Mouse (Mus musculus) hindbrain, embryonic 15.5 days (tissue): Measurements from ENCODE around the gene Ifit1. TPM values are rescaled to one million over a fixed set of nuclear protein-coding genes. Genes with fewer than 3 reads are reported as not detected.
A peak's percentile ranks its signal among the peaks of the same experiment; 100 is the strongest.

Experiments
- ATAC-seq: fragments of 200-750 bp; cut with Nextera tagmentation; 2 replicates; pipeline ENCODE4 v1.8.0; 2017; ENCODE audit warnings: low read depth, moderate number of reproducible peaks, moderate TSS enrichment; ENCODE audit not compliant: low FRiP score
- H3K27ac ChIP-seq: fragments of 300-500 bp; sonication (generic); replicated peaks from 2 replicates; pipeline ENCODE4 v1.5.1; 2015; ENCODE audit warnings: mild to moderate bottlenecking, inconsistent platforms
- H3K27me3 ChIP-seq: fragments of 300-500 bp; sonication (generic); 2 replicates; pipeline ENCODE4 v1.6.1; 2015; ENCODE audit warnings: control low read depth, inconsistent platforms
- H3K36me3 ChIP-seq: fragments of 300-500 bp; sonication (generic); 2 replicates; pipeline ENCODE4 v1.6.1; 2015; ENCODE audit warnings: control low read depth, inconsistent platforms
- H3K4me1 ChIP-seq: fragments of 300-500 bp; sonication (generic); replicated peaks from 2 replicates; pipeline ENCODE4 v1.6.1; 2015; ENCODE audit warnings: control low read depth, inconsistent platforms
- H3K4me2 ChIP-seq: fragments of 300-500 bp; sonication (generic); 2 replicates; pipeline ENCODE4 v1.6.1; 2015; ENCODE audit warnings: moderate library complexity, mild to moderate bottlenecking, inconsistent platforms
- H3K4me3 ChIP-seq: fragments of 300-500 bp; sonication (generic); 2 replicates; pipeline ENCODE4 v1.5.1; 2015; ENCODE audit warnings: mild to moderate bottlenecking, inconsistent platforms
- H3K9ac ChIP-seq: fragments of 300-500 bp; sonication (generic); 2 replicates; pipeline ENCODE4 v1.6.1; 2015; ENCODE audit warnings: inconsistent platforms
- H3K9me3 ChIP-seq: fragments of 300-500 bp; sonication (generic); 2 replicates; pipeline ENCODE4 v1.6.1; 2016; ENCODE audit warnings: control low read depth, inconsistent platforms
- WGBS: fragments of 180-500 bp; shearing (Covaris S2); methylation state at CpG from one replicate; pipeline ENCODE4 v1.1.7; 2015; 5-methylcytosine and 5-hydroxymethylcytosine counted together
- polyA plus RNA-seq: library from polyadenylated mRNA; unstranded; fragments of >200 nt; fragmentation: Nextera tagmentation; extraction: Ambion mirVana; gene quantifications from 2 replicates; pipeline ENCODE4 v1.2.1, GENCODE M21; 2015

The Ifit1 gene
- polyA plus RNA-seq, 1 experiment from 2014 or later = 0.31 TPM

GRCm38 (mm10) chr19:34662067-34662507, 21.4 kb downstream of the Ifit1 start:
- ATAC-seq = peak; percentile 98
- Histone ChIP-seq H3K9ac (peak overlapping the region; percentile 25; the same call in 1 of the 2 replicates), H3K4me1 (no peaks in the 10 kb centered on the region), H3K4me2 (peak overlapping the region; percentile 53), H3K27ac (no peak overlapping the region), H3K36me3 (no peaks in the 10 kb centered on the region), H3K4me3 (peak overlapping the region; percentile 39), H3K27me3 (no peaks in the 10 kb centered on the region), H3K9me3 (no peaks in the 10 kb centered on the region)
- 20% methylated on average over 13 of the region's 13 CpGs for WGBS

DNA sequence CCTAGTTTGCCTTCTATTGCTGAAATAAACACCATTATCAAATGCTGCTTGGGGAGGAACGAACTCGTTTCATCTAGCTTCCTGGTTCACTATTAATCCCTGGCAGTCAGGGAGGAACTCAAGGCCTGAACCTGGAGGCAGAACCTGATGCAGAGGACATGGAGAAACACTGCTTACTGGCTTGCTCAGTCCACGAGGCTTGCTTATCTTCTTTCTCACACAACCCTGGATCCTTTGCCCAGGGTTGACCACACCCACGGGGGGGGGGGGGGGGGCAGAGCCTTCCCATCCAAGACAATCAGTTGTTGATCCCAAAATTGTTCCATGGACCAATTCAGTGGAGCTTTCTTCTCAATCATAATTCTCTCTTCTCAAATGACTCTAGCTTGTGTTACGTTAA, 22.1 kb downstream of the Ifit1 start:
- WGBS = 56% methylated on average over 5 of the region's 5 CpGs
- H3K27me3 ChIP-seq = no peaks in the 10 kb centered on the region
- 0 out of 2 replicates have a peak overlapping the region, but pooled peaks have one; percentile 39 for H3K4me3 ChIP-seq
- H3K27ac ChIP-seq = no peak overlapping the region
- ATAC-seq = 0 out of 2 replicates have a peak, but pooled peaks have one; percentile 40
- no peaks in the 10 kb centered on the region for H3K4me1 ChIP-seq
- H3K4me2 ChIP-seq = peak overlapping the region; percentile 53; the same call in 1 of the 2 replicates
- H3K9me3 ChIP-seq = no peaks in the 10 kb centered on the region
- no peak overlapping the region for H3K9ac ChIP-seq
- no peaks in the 10 kb centered on the region for H3K36me3 ChIP-seq

DNA sequence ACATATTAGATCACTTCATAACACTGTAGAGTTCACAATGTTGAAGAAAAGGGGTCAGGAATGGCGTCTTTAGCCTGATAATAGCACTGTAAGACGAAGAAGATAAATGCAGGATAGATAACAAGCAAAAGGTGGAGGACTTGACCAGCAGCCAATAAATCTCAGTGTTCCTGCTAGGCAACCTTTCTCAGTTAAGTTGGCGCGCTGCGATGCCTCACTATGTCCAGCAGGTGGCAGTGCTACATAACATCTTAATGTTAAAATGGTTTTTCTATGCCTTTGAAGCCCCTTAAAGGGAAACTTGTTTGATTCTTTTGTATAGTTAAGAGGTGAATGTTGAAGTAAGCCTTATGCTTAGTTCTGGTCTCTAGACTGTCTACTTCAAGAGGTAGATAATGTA, 25.5 kb downstream of the Ifit1 start:
- Histone ChIP-seq H3K27ac (no peak overlapping the region), H3K4me3 (no peak overlapping the region), H3K27me3 (no peaks in the 10 kb centered on the region), H3K4me2 (no peak overlapping the region), H3K9me3 (no peaks in the 10 kb centered on the region), H3K36me3 (no peaks in the 10 kb centered on the region), H3K9ac (no peak overlapping the region), H3K4me1 (no peaks in the 10 kb centered on the region)
- ATAC-seq = no peak
- WGBS = 2% methylated on average over 5 of the region's 5 CpGs

DNA sequence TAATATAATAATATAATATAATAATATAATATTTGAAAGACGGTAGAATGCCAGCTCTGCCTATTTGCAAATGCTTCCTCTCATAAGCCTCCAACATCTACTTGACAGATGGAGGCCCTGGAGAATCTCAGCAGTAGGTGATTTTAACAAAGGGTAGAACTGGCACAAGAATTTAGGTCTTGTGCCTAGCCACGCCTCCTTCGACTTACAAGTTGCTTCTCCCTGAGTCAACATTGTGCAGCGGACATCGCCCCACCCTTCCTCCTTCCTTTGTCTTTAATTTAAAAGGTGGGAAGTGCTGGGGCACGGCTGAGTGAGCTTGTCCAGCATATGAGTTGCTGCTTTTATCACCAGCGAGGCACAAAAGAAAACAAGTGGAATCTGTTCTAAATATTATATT, 32.8 kb downstream of the Ifit1 start:
- no peaks in the 10 kb centered on the region for H3K9me3 ChIP-seq

GRCm38 (mm10) chr19:34678428-34678827, 37.8 kb downstream of the Ifit1 start:
- no peak overlapping the region for H3K9ac ChIP-seq
- H3K4me1 ChIP-seq = no peaks in the 10 kb centered on the region
- no peaks in the 10 kb centered on the region for H3K27me3 ChIP-seq
- no peaks in the 10 kb centered on the region for H3K9me3 ChIP-seq
- no peak for ATAC-seq
- no peaks in the 10 kb centered on the region for H3K36me3 ChIP-seq
- H3K4me2 ChIP-seq = no peak overlapping the region
- WGBS = 86% methylated on average over 4 of the region's 4 CpGs
- no peak overlapping the region for H3K4me3 ChIP-seq
- H3K27ac ChIP-seq = no peak overlapping the region

More for the DNA sequence above, 32.8 kb downstream of the Ifit1 start:
- H3K36me3 ChIP-seq = no peaks in the 10 kb centered on the region
- H3K27ac ChIP-seq = no peak overlapping the region
- no peaks in the 10 kb centered on the region for H3K4me1 ChIP-seq
- no peaks in the 10 kb centered on the region for H3K27me3 ChIP-seq
- WGBS = 55% methylated on average over 7 of the region's 7 CpGs
- H3K4me2 ChIP-seq = no peak overlapping the region
- H3K4me3 ChIP-seq = no peak overlapping the region
- no peak for ATAC-seq
- H3K9ac ChIP-seq = no peak overlapping the region

- no peak; the same call in 1 of the 2 replicates for ATAC-seq
- 52% methylated on average over 1 of the region's 1 CpGs for WGBS
Observed at GRCm38 (mm10) chr19:34684857-34685256, 44.2 kb downstream of the Ifit1 start.

DNA sequence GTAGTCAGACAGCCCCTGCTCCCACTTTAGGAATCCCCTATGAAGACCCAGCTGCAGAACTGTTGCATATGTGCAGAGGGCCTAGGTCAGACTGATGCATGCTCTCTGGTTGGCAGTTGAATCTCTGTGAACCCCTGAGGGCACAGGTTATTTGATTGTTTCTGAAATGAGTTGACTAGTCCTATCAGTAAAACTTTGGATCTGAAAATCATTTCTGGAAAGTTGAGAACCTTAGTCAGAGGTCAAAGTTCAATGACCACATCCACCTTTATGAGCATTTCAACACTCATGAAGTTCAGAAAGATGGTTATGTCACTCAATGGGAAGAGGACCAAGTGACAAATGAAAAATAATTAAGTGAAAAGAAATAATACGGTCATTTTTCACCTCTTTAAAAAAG, 44.9 kb downstream of the Ifit1 start:
- Histone ChIP-seq H3K9ac (no peak overlapping the region), H3K27me3 (no peaks in the 10 kb centered on the region), H3K4me1 (no peaks in the 10 kb centered on the region), H3K36me3 (no peaks in the 10 kb centered on the region), H3K9me3 (no peaks in the 10 kb centered on the region), H3K4me3 (no peak overlapping the region), H3K4me2 (no peak overlapping the region), H3K27ac (no peak overlapping the region)
- WGBS = 98% methylated on average over 1 of the region's 1 CpGs
- ATAC-seq = no peak

More at GRCm38 (mm10) chr19:34684857-34685256, 44.2 kb downstream of the Ifit1 start:
- no peaks in the 10 kb centered on the region for H3K9me3 ChIP-seq
- no peaks in the 10 kb centered on the region for H3K36me3 ChIP-seq
- H3K9ac ChIP-seq = no peak overlapping the region
- no peak overlapping the region for H3K27ac ChIP-seq
- no peaks in the 10 kb centered on the region for H3K4me1 ChIP-seq
- H3K4me3 ChIP-seq = no peak overlapping the region
- no peak overlapping the region for H3K4me2 ChIP-seq
- no peaks in the 10 kb centered on the region for H3K27me3 ChIP-seq

DNA sequence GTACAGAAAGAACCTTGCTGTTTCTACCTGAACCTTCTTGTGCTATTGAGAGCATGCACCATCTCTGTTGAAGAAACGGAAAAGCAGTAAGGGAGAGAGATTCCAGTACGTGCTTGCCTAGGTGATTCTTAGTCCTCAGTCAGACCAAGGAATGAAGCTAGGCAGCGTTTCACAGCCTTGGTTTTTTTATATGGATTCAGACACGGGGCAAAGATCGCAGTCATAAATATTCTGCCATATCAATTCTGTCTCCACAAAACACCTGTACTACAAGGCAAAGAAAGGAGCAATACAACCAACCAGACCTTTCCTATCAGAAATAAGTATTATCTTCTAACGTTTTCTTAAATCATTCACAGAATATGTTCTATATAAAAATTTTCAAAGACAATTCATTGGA, 50.7 kb downstream of the Ifit1 start:
- 86% methylated on average over 6 of the region's 6 CpGs for WGBS
- H3K36me3 ChIP-seq = no peaks in the 10 kb centered on the region

DNA sequence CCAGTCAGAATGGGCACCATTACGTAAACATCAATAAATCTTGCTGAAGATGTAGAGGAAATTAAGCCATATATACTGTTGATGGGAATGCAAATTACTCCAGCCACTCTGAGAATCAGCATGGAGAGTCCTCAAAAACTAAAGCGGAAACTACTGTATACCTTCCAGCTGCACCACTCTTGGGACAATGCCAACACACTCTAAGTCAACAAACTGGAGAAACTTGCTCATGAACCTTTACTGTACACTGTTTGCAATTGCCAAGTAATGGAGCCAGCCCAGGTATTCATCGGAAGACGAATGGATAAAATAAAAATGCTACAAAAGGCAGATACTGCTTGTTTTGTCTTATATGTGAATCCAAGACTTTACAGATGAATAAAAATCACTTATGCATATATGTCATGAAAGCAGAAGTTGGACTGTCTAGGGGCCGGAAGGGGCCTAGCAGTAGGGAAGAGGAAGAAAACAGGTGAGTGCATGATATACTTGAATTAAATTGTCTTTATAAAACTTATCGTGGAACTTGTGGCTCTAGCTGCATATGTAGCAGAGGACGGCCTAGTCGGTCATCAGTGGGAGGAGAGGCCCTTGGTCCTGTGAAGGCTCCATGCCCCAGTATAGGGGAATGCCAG, 55.8 kb downstream of the Ifit1 start:
- no peaks in the 10 kb centered on the region for H3K9me3 ChIP-seq
- WGBS = 93% methylated on average over 8 of the region's 8 CpGs
- H3K4me2 ChIP-seq = no peak overlapping the region
- no peak overlapping the region for H3K4me3 ChIP-seq
- H3K27me3 ChIP-seq = no peaks in the 10 kb centered on the region
- no peaks in the 10 kb centered on the region for H3K36me3 ChIP-seq
- H3K4me1 ChIP-seq = no peaks in the 10 kb centered on the region
- no peak for ATAC-seq
- H3K27ac ChIP-seq = no peak overlapping the region
- H3K9ac ChIP-seq = no peak overlapping the region

More for the DNA sequence above, 50.7 kb downstream of the Ifit1 start:
- no peak for ATAC-seq
- Histone ChIP-seq H3K9ac (no peak overlapping the region), H3K4me1 (no peaks in the 10 kb centered on the region), H3K4me2 (no peak overlapping the region), H3K4me3 (no peak overlapping the region), H3K9me3 (no peaks in the 10 kb centered on the region), H3K27me3 (no peaks in the 10 kb centered on the region), H3K27ac (no peak overlapping the region)

GRCm38 (mm10) chr19:34697461-34697860, 56.8 kb downstream of the Ifit1 start:
- H3K36me3 ChIP-seq = no peaks in the 10 kb centered on the region
- H3K9ac ChIP-seq = no peak overlapping the region
- H3K4me3 ChIP-seq = no peak overlapping the region
- no peak for ATAC-seq
- no peaks in the 10 kb centered on the region for H3K27me3 ChIP-seq
- no peaks in the 10 kb centered on the region for H3K4me1 ChIP-seq
- H3K4me2 ChIP-seq = no peak overlapping the region
- WGBS = 80% methylated on average over 2 of the region's 2 CpGs
- H3K9me3 ChIP-seq = no peaks in the 10 kb centered on the region
- no peak overlapping the region for H3K27ac ChIP-seq

DNA sequence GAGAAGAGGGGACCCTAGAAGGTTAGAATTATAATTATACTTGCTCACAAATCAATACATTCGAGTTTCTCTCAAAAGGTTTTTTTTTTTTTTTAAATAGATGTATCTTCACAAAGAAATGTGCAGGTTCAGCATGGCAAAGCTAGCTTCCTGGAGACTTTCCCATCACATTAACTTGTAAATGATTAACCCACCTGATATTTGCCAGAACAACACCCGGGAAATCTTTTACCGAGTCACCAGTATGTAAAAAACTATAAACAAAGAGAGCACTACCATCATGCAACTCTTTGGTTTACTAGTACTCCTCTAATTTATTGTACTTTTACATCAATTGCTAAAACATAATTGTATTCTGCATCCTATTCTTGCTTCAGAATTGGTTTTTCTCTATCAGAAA, 57.8 kb downstream of the Ifit1 start:
- Histone ChIP-seq H3K9me3 (no peaks in the 10 kb centered on the region), H3K4me1 (no peaks in the 10 kb centered on the region), H3K9ac (no peak overlapping the region), H3K27ac (no peak overlapping the region), H3K36me3 (no peaks in the 10 kb centered on the region), H3K27me3 (no peaks in the 10 kb centered on the region), H3K4me2 (no peak overlapping the region), H3K4me3 (no peak overlapping the region)
- 82% methylated on average over 3 of the region's 3 CpGs for WGBS
- no peak for ATAC-seq

DNA sequence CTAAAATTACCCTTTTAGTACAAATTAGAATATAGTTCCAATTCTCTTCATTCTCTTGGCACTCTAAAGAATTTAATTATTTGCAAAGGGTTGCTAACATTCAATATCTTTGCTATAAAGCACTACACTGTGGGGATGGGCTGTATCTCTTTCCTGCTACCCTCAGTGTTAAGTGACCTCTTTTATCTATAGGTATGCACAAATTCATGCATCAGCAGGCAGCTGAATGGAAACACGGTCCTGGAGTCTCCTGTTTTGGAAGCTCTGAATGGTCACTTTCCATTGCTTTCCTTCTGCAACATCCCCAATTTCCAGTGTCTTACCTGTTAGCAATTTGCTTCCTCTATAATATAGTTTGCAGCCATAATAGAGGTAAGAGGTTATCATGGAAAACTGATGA, 58.2 kb downstream of the Ifit1 start:
- H3K4me3 ChIP-seq = no peak overlapping the region
- H3K27me3 ChIP-seq = no peaks in the 10 kb centered on the region
- no peak overlapping the region for H3K9ac ChIP-seq
- 57% methylated on average over 1 of the region's 1 CpGs for WGBS
- no peaks in the 10 kb centered on the region for H3K4me1 ChIP-seq
- no peak overlapping the region for H3K4me2 ChIP-seq
- no peak overlapping the region for H3K27ac ChIP-seq
- ATAC-seq = no peak
- H3K9me3 ChIP-seq = no peaks in the 10 kb centered on the region
- no peaks in the 10 kb centered on the region for H3K36me3 ChIP-seq

DNA sequence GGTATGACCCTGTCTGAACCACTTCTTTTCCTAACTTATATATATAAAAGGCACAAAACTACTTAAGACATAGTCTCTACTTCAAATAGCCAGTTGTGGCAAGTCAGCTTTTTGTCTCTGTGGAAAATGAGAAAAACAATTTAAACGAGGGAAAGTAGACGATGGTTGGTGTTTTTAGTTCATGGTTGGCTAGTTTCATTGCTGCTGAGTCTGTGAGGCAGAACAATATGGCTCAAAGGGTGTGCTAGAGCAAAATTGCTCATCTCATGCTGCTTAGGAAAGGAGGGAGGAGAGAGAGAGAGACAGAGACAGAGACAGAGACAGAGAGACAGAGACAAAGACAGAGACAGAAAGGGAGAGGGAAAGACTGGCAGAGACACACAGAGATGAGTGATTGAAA, 58.6 kb downstream of the Ifit1 start:
- H3K4me1 ChIP-seq = no peaks in the 10 kb centered on the region
- no peak overlapping the region for H3K9ac ChIP-seq
- ATAC-seq = no peak
- no peak overlapping the region for H3K4me2 ChIP-seq
- no peak overlapping the region for H3K27ac ChIP-seq
- H3K36me3 ChIP-seq = no peaks in the 10 kb centered on the region
- WGBS = 61% methylated on average over 2 of the region's 2 CpGs
- H3K4me3 ChIP-seq = no peak overlapping the region
- no peaks in the 10 kb centered on the region for H3K27me3 ChIP-seq
- H3K9me3 ChIP-seq = no peaks in the 10 kb centered on the region
